Mouse (Mus musculus) lung, adult 2 months (tissue): Measurements from ENCODE around the gene H2-Oa.

Source experiments
- CTCF ChIP-seq: fragments of 200-500 bp; IDR thresholded peaks from 2 replicates; pipeline ENCODE4 v1.5.1; 2011; ENCODE audit warnings: mild to moderate bottlenecking, low read length, control low read depth; ENCODE audit not compliant: insufficient read depth
- POLR2A ChIP-seq: fragments of 200-500 bp; IDR thresholded peaks from 2 replicates; pipeline ENCODE4 v1.6.1; 2011; ENCODE audit warnings: low read depth, mild to moderate bottlenecking, control low read depth, low read length, borderline replicate concordance; ENCODE audit errors: extremely low read depth

GRCm38 (mm10) chr17:34126826-34127420 lies 34.8 kb downstream of the H2-Oa start:
- no peak for TF ChIP-seq CTCF
- TF ChIP-seq POLR2A: no peak
